Mouse (Mus musculus): ENCODE results near the gene Tmeff2.
"Not testable (repeated sequence)": the region's sequence is repeated elsewhere in the genome, so short reads cannot be mapped to it uniquely, and the experiment has no call there.

The Tmeff2 gene

GRCm38 (mm10) chr1:50900386-50900785, at the start of gene Tmeff2:
Gene Tmeff2 (plus strand): TSS chr1:50900647.
- DNase-seq, result not testable (repeated sequence)

- DNase-seq, result no peak
Observed at GRCm38 (mm10) chr1:50861515-50861914, 38.9 kb upstream of the Tmeff2 start.

GRCm38 (mm10) chr1:50897696-50898095, 2.8 kb upstream of the Tmeff2 start:
- DNase-seq, result no peak

GRCm38 (mm10) chr1:50924838-50925355, 24.4 kb downstream of the Tmeff2 start:
- DNase-seq, result no peak

GRCm38 (mm10) chr1:50925356-50925921, 25.0 kb downstream of the Tmeff2 start:
- no peak for DNase-seq

- no peak for DNase-seq
Observed at GRCm38 (mm10) chr1:50926374-50927060, 26.1 kb downstream of the Tmeff2 start.

- DNase-seq, result peak; percentile 65 to 80
Observed at GRCm38 (mm10) chr1:50927077-50927611, 26.7 kb downstream of the Tmeff2 start.

- DNase-seq, result peak; percentile 2 to 33
Observed at GRCm38 (mm10) chr1:50927679-50928187, 27.3 kb downstream of the Tmeff2 start.

- no peak for DNase-seq
Observed at GRCm38 (mm10) chr1:50928776-50929175, 28.3 kb downstream of the Tmeff2 start.

GRCm38 (mm10) chr1:50935076-50935475, 34.6 kb downstream of the Tmeff2 start:
- DNase-seq, result no peak

GRCm38 (mm10) chr1:50935484-50935883, 35.0 kb downstream of the Tmeff2 start:
- no peak for DNase-seq

GRCm38 (mm10) chr1:50940131-50941039, 39.9 kb downstream of the Tmeff2 start:
- no peak for DNase-seq

GRCm38 (mm10) chr1:50948575-50948974, 48.1 kb downstream of the Tmeff2 start:
- DNase-seq, result no peak

GRCm38 (mm10) chr1:50958844-50959243, 58.4 kb downstream of the Tmeff2 start:
- no peak for DNase-seq

GRCm38 (mm10) chr1:50961954-50962648, 61.7 kb downstream of the Tmeff2 start:
- DNase-seq, result peak in 1 of 2 experiments; percentile 76

- DNase-seq, result no peak
Observed at GRCm38 (mm10) chr1:50962649-50963000, 62.2 kb downstream of the Tmeff2 start.

GRCm38 (mm10) chr1:50969685-50970084, 69.2 kb downstream of the Tmeff2 start:
- DNase-seq, result no peak

GRCm38 (mm10) chr1:50970853-50971252, 70.4 kb downstream of the Tmeff2 start:
- no peak for DNase-seq

GRCm38 (mm10) chr1:50972509-50973436, 72.3 kb downstream of the Tmeff2 start:
- no peak for DNase-seq

GRCm38 (mm10) chr1:50979358-50980081, 79.1 kb downstream of the Tmeff2 start:
- no peak for DNase-seq

Data from kidney, postnatal 25 days (tissue).